Mouse (Mus musculus) left cerebral cortex, adult 11 months (tissue): Measurements from ENCODE around the gene Slc39a5.

Experiments used
- DNase-seq: peaks from one replicate; pipeline ENCODE4 v3.0.0; 2022; ENCODE audit warnings: low spot score

The Slc39a5 gene

GRCm38 (mm10) chr10:128409692-128410559, 8.9 kb upstream of the Slc39a5 start:
- peak; percentile 97 for DNase-seq

- no peak for DNase-seq
Measured at GRCm38 (mm10) chr10:128408591-128409535, 7.8 kb upstream of the Slc39a5 start.

- DNase-seq = no peak
Measured at GRCm38 (mm10) chr10:128403931-128404330, 2.9 kb upstream of the Slc39a5 start.

GRCm38 (mm10) chr10:128401638-128402037, 609 bp upstream of the Slc39a5 start:
- DNase-seq = no peak

GRCm38 (mm10) chr10:128400338-128400737, 691 bp downstream of the Slc39a5 start:
- no peak for DNase-seq

- no peak for DNase-seq
Measured at GRCm38 (mm10) chr10:128397466-128397865, 3.6 kb downstream of the Slc39a5 start.

GRCm38 (mm10) chr10:128396716-128397264, 4.2 kb downstream of the Slc39a5 start:
- DNase-seq = no peak

- DNase-seq = no peak
Measured at GRCm38 (mm10) chr10:128396017-128396673, 4.9 kb downstream of the Slc39a5 start.

GRCm38 (mm10) chr10:128391850-128392249, 9.2 kb downstream of the Slc39a5 start:
- no peak for DNase-seq

- no peak for DNase-seq
Measured at GRCm38 (mm10) chr10:128390366-128390765, 10.7 kb downstream of the Slc39a5 start.

GRCm38 (mm10) chr10:128389570-128389969, 11.5 kb downstream of the Slc39a5 start:
- no peak for DNase-seq

GRCm38 (mm10) chr10:128388941-128389340, 12.1 kb downstream of the Slc39a5 start:
- DNase-seq = no peak

GRCm38 (mm10) chr10:128385902-128386301, 15.1 kb downstream of the Slc39a5 start:
- no peak for DNase-seq

GRCm38 (mm10) chr10:128382482-128382881, 18.5 kb downstream of the Slc39a5 start:
- no peak for DNase-seq

GRCm38 (mm10) chr10:128380565-128380964, 20.5 kb downstream of the Slc39a5 start:
- DNase-seq = no peak

- DNase-seq = no peak
Measured at GRCm38 (mm10) chr10:128379260-128379659, 21.8 kb downstream of the Slc39a5 start.

- DNase-seq = no peak
Measured at GRCm38 (mm10) chr10:128378462-128378861, 22.6 kb downstream of the Slc39a5 start.

GRCm38 (mm10) chr10:128377940-128378448, 23.0 kb downstream of the Slc39a5 start:
- no peak for DNase-seq

GRCm38 (mm10) chr10:128377222-128377939, 23.6 kb downstream of the Slc39a5 start:
- DNase-seq = no peak

GRCm38 (mm10) chr10:128376455-128377211, 24.4 kb downstream of the Slc39a5 start, which contains the start of gene Ankrd52:
Ankrd52 (plus strand) TSS chr10:128377115.
- DNase-seq = peak; percentile 67
